19 mouse cellular contexts compared by ENCODE assay signal in genomic region chr6:112834430-112834829, GRCm38 (mm10).
DNase-seq lines count a peak whose midpoint lies in the region; ATAC-seq lines count a peak whose summit lies in the region.
"Had no signal": no experiment of that assay in that cellular context is flagged by ENCODE, and none has a peak within 500 bp of the region (broad histone marks: within the 10 kb centered on the region; RNA-seq: fewer than 3 reads in every experiment).

No protein-coding gene starts in this region.

- H3K27me3 ChIP-seq in hindbrain, embryonic 12.5 days = no peaks in the 10 kb centered on the region
- H3K27me3 ChIP-seq in midbrain, embryonic 13.5 days = no peaks in the 10 kb centered on the region
- H3K27me3 ChIP-seq: limb, embryonic 15.5 days; lung, embryonic 15.5 days had no signal

- no peak overlapping the region for H3K4me3 ChIP-seq in hindbrain, embryonic 12.5 days
- no peak overlapping the region for H3K4me3 ChIP-seq in midbrain, embryonic 13.5 days (replicated peaks)
- H3K4me3 ChIP-seq: erythroblast, embryonic 14.5 days; heart, embryonic 10.5 days; limb, embryonic 15.5 days; lung, embryonic 15.5 days had no signal

- no peak overlapping the region; the same call in 1 of the 2 replicates for H3K4me2 ChIP-seq in hindbrain, embryonic 12.5 days (replicated peaks)
- peak overlapping the region; percentile 22; the same call in 1 of the 2 replicates for H3K4me2 ChIP-seq in midbrain, embryonic 13.5 days (replicated peaks)
- H3K4me2 ChIP-seq: limb, embryonic 15.5 days; lung, embryonic 15.5 days had no signal

- DNase-seq in right cerebral cortex, adult 18-20 months = peak; percentile 58
- no peak for DNase-seq in right cerebral cortex, postnatal 36 days (ENCODE audit: low spot score in 2 of 2)
- DNase-seq in urinary bladder, postnatal 25 days (ENCODE audit: low spot score) = no peak
- DNase-seq in urinary bladder, adult 2 months (ENCODE audit: low spot score) = no peak
- DNase-seq in layer of hippocampus, postnatal 36 days = no peak
- DNase-seq: cerebellum, adult 11-12 months; embryo, embryonic 11 days; gastrocnemius, postnatal 10 days; heart, postnatal 36 days; kidney, adult 11 months; kidney, postnatal 4 days; right cerebral cortex, postnatal 14 days had no signal

- H3K36me3 ChIP-seq in hindbrain, embryonic 12.5 days = no peaks in the 10 kb centered on the region
- H3K36me3 ChIP-seq in midbrain, embryonic 13.5 days = peaks cover 3% of the 10 kb centered on the region
- H3K36me3 ChIP-seq: heart, embryonic 10.5 days; limb, embryonic 15.5 days; lung, embryonic 15.5 days had no signal

- no peak overlapping the region for H3K9ac ChIP-seq in hindbrain, embryonic 12.5 days
- 0 out of 2 replicates have a peak overlapping the region, but pooled peaks have one; percentile 37 for H3K9ac ChIP-seq in midbrain, embryonic 13.5 days (replicated peaks)
- H3K9ac ChIP-seq: limb, embryonic 15.5 days; lung, embryonic 15.5 days had no signal

- peak overlapping the region; percentile 93 for H3K27ac ChIP-seq in hindbrain, embryonic 12.5 days
- peak overlapping the region; percentile 82 for H3K27ac ChIP-seq in midbrain, embryonic 13.5 days
- H3K27ac ChIP-seq: heart, embryonic 10.5 days; limb, embryonic 15.5 days; lung, embryonic 15.5 days had no signal

- H3K4me1 ChIP-seq in hindbrain, embryonic 12.5 days = peaks cover 71% of the 10 kb centered on the region
- peaks cover 79% of the 10 kb centered on the region for H3K4me1 ChIP-seq in midbrain, embryonic 13.5 days (replicated peaks)
- H3K4me1 ChIP-seq: lung, embryonic 15.5 days had no signal

- ATAC-seq in hindbrain, embryonic 12.5 days (ENCODE audit: low FRiP score) = no peak
- ATAC-seq in midbrain, embryonic 13.5 days = 0 out of 2 replicates have a peak, but pooled peaks have one; percentile 1
- ATAC-seq: activated CD4-positive, CD25-positive, alpha-beta regulatory T cell, adult 4 months had no signal

- H3K9me3 ChIP-seq in hindbrain, embryonic 12.5 days (replicated peaks) = no peaks in the 10 kb centered on the region
- H3K9me3 ChIP-seq in midbrain, embryonic 13.5 days = no peaks in the 10 kb centered on the region
- H3K9me3 ChIP-seq: heart, embryonic 10.5 days; limb, embryonic 15.5 days; lung, embryonic 15.5 days had no signal

- 71% methylated on average over 5 of the region's 5 CpGs for WGBS in hindbrain, embryonic 12.5 days
- 66% methylated on average over 5 of the region's 5 CpGs for WGBS in midbrain, embryonic 13.5 days
